Mouse (Mus musculus) liver, embryonic 16.5 days (tissue): ENCODE measurements around the gene Prrc2b. TPM values are rescaled to one million over a fixed set of nuclear protein-coding genes. Genes with fewer than 3 reads are reported as not detected.

ENCODE experiments used
- ATAC-seq: fragments of 200-750 bp; cut with Nextera tagmentation; 2 replicates; pipeline ENCODE4 v1.8.0; 2017; ENCODE audit warnings: low read depth, mild to moderate bottlenecking, moderate number of reproducible peaks, moderate library complexity
- H3K27ac ChIP-seq: fragments of 300-500 bp; sonication (generic); 2 replicates; pipeline ENCODE4 v1.5.1; 2014; ENCODE audit warnings: mild to moderate bottlenecking, low read length
- H3K27me3 ChIP-seq: fragments of 300-500 bp; sonication (generic); 2 replicates; pipeline ENCODE4 v1.6.1; 2014; ENCODE audit warnings: low read depth, low read length, mixed read lengths; ENCODE audit not compliant: control insufficient read depth, insufficient read depth
- H3K36me3 ChIP-seq: fragments of 300-500 bp; sonication (generic); 2 replicates; pipeline ENCODE4 v1.6.1; 2014; ENCODE audit warnings: mild to moderate bottlenecking; ENCODE audit not compliant: control insufficient read depth, insufficient read depth
- H3K4me1 ChIP-seq: fragments of 300-500 bp; sonication (generic); 2 replicates; pipeline ENCODE4 v1.6.1; 2014; ENCODE audit warnings: low read depth, low read length, mixed read lengths; ENCODE audit not compliant: control insufficient read depth
- H3K4me2 ChIP-seq: fragments of 300-500 bp; sonication (generic); 2 replicates; pipeline ENCODE4 v1.6.1; 2014; ENCODE audit warnings: low read depth, low read length, mixed read lengths
- H3K4me3 ChIP-seq: fragments of 300-500 bp; sonication (generic); 2 replicates; pipeline ENCODE4 v1.5.1; 2014; ENCODE audit warnings: low read depth, mild to moderate bottlenecking, low read length
- H3K9ac ChIP-seq: fragments of 300-500 bp; sonication (generic); 2 replicates; pipeline ENCODE4 v1.6.1; 2014; ENCODE audit warnings: low read depth, low read length
- H3K9me3 ChIP-seq: fragments of 300-500 bp; sonication (generic); replicated peaks from 2 replicates; pipeline ENCODE4 v1.6.1; 2016; ENCODE audit warnings: low read length; ENCODE audit not compliant: control insufficient read depth
- WGBS: fragments of 180-500 bp; shearing (Covaris S2); extraction: QIAGEN DNeasy Blood & Tissue Kit; methylation state at CpG from one replicate; pipeline ENCODE4 v1.1.7; 2014; ENCODE audit not compliant: insufficient replicate concordance; 5-methylcytosine and 5-hydroxymethylcytosine counted together
- polyA plus RNA-seq: library from polyadenylated mRNA; unstranded; fragments of >200 nt; fragmentation: Nextera tagmentation; extraction: Ambion mirVana; gene quantifications from 2 replicates; pipeline ENCODE4 v1.2.1, GENCODE M21; 2015

The Prrc2b gene
- polyA plus RNA-seq, 1 experiment from 2014 or later = 4.7 TPM

- H3K4me2 ChIP-seq = no peak overlapping the region
- H3K27me3 ChIP-seq = no peaks in the 10 kb centered on the region
- H3K36me3 ChIP-seq = no peaks in the 10 kb centered on the region
- H3K9me3 ChIP-seq = no peaks in the 10 kb centered on the region
- no peak overlapping the region for H3K9ac ChIP-seq
- H3K27ac ChIP-seq = no peak overlapping the region
- no peak overlapping the region for H3K4me3 ChIP-seq
- WGBS = 70% methylated on average over 3 of the region's 3 CpGs
- peaks cover 70% of the 10 kb centered on the region for H3K4me1 ChIP-seq
- ATAC-seq = no peak
Observed at GRCm38 (mm10) chr2:32163057-32163456, 12.2 kb downstream of the Prrc2b start.

DNA sequence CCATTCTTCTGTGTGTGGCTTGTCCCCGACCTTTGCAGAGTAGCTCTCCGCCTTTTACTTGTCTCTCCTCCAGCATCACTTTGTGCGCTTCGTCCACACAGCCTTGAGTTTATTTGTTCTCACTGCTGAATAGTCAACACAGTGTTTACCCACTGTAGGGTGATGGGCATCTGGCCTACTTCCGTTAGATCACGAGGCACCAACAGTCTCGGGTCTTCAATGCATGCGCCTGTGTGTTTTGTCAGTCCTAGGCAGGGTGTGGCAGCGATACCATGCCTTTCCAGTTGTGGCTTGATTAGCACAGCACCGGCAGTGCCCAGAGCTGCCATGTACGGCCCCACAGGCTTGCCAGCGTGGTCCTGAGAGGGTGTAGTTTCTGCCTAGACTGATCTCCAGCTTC is 13.6 kb downstream of the Prrc2b start:
- peak overlapping the region; percentile 8; the same call in 1 of the 2 replicates for H3K4me3 ChIP-seq
- H3K4me1 ChIP-seq = peaks cover 58% of the 10 kb centered on the region
- peak overlapping the region; percentile 16; the same call in 1 of the 2 replicates for H3K9ac ChIP-seq
- ATAC-seq = peak; percentile 67
- H3K9me3 ChIP-seq = no peaks in the 10 kb centered on the region
- H3K36me3 ChIP-seq = no peaks in the 10 kb centered on the region
- H3K4me2 ChIP-seq = peak overlapping the region; percentile 53
- H3K27me3 ChIP-seq = no peaks in the 10 kb centered on the region
- H3K27ac ChIP-seq = peak overlapping the region; percentile 83
- WGBS = 24% methylated on average over 12 of the region's 12 CpGs

GRCm38 (mm10) chr2:32165040-32165800 is 14.3 kb downstream of the Prrc2b start:
- Histone ChIP-seq H3K9ac (no peak overlapping the region), H3K27me3 (no peaks in the 10 kb centered on the region), H3K36me3 (no peaks in the 10 kb centered on the region), H3K27ac (peak overlapping the region; percentile 83), H3K4me3 (peak overlapping the region; percentile 8; the same call in 1 of the 2 replicates), H3K9me3 (no peaks in the 10 kb centered on the region), H3K4me2 (peak overlapping the region; percentile 53), H3K4me1 (peaks cover 57% of the 10 kb centered on the region)
- WGBS = 70% methylated on average over 11 of the region's 11 CpGs
- peak; percentile 76 for ATAC-seq

DNA sequence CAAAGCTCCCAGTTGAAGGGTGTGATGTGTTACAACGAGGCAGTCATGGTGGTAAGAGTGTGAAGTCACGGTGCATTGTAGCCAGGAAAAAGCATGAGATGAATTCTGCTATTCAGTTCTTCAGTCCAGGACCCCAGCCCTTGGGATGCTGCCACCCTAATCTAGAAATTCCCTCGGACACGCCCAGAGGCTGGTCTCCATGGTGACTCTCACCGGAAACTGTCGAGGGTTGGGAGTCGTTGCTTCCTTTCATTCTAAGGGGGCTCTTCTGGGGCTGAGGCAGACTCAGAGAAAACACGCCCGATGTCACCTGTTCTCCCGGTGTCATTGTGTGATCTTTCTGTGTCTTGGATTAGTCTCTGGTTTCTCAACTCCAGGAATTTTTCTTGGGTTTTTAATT is 15.7 kb downstream of the Prrc2b start:
- no peak for ATAC-seq

DNA sequence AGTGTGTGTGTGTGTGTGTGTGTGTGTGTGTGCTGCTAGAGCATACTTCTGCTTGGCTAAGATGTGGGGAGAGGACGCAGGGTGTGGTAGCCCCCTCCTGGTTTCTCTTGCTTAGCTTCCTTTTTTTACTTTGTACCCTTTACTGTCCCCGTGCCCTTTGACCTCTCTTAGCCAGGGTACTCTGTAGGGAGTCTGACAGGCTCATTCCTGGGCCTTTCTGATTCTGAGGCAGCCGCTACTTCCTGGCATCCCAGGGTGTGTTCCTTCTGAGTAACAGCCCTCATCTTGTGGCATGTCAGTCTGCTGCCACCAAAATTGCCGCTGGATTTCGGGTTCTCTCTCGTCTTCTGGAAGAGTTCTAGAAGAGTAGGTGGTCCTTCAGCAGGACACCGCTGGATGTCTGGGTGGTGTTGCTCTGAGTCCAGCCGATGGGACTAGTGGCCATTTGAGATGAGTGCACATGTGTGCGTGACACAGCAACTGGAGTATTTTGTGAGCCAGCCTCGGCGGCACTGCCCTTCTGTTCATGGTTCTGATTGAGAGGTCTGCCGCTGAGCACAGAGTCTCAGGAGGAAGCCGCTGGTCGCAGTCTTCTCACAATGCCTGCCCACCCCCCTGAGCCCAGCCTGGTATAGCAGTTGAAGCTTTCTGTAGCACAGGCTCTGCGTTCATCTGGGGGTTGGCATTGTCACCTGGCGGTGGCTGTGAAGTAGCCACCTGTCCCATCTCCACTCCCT is 16.3 kb downstream of the Prrc2b start:
- WGBS = 14% methylated on average over 16 of the region's 16 CpGs
- Histone ChIP-seq H3K9ac (peak overlapping the region; percentile 36), H3K27ac (peak overlapping the region; percentile 82), H3K9me3 (no peaks in the 10 kb centered on the region), H3K4me3 (no peak overlapping the region), H3K4me1 (peaks cover 50% of the 10 kb centered on the region), H3K27me3 (no peaks in the 10 kb centered on the region), H3K36me3 (no peaks in the 10 kb centered on the region), H3K4me2 (peak overlapping the region; percentile 47)
- ATAC-seq = no peak

More for the DNA sequence above, 15.7 kb downstream of the Prrc2b start:
- Histone ChIP-seq H3K9me3 (no peaks in the 10 kb centered on the region), H3K27ac (peak overlapping the region; percentile 82), H3K9ac (no peak overlapping the region), H3K36me3 (no peaks in the 10 kb centered on the region), H3K4me1 (peaks cover 54% of the 10 kb centered on the region), H3K4me2 (peak overlapping the region; percentile 47), H3K4me3 (no peak overlapping the region), H3K27me3 (no peaks in the 10 kb centered on the region)
- WGBS = 6% methylated on average over 10 of the region's 10 CpGs

DNA sequence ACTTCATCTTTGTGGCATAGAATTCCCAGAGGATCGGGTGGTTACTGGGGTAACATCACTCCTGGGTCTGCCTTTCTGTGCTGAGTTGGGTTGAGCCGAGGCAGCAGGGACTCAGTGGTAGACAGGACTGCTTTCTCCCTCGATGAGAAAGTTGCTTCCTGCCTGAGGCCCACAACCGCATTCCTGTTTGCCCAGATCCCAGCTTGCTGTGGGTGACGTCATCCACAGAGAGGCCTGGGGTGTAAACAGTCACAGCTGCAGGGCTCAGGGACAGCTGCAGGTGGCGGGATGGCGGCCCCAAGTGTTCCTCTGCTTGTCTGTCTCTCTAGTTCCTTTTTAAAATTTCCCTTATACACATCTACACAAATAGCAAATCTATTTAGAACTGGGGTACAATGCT is 16.9 kb downstream of the Prrc2b start:
- Histone ChIP-seq H3K4me3 (no peak overlapping the region), H3K4me1 (peaks cover 45% of the 10 kb centered on the region), H3K27me3 (no peaks in the 10 kb centered on the region), H3K9me3 (no peaks in the 10 kb centered on the region), H3K4me2 (peak overlapping the region; percentile 47), H3K9ac (peak overlapping the region; percentile 36; the same call in 1 of the 2 replicates), H3K27ac (peak overlapping the region; percentile 82), H3K36me3 (no peaks in the 10 kb centered on the region)
- 3% methylated on average over 7 of the region's 7 CpGs for WGBS
- ATAC-seq = peak; percentile 66

GRCm38 (mm10) chr2:32169292-32169691 is 18.4 kb downstream of the Prrc2b start:
- Histone ChIP-seq H3K27me3 (no peaks in the 10 kb centered on the region), H3K36me3 (no peaks in the 10 kb centered on the region), H3K4me1 (peaks cover 36% of the 10 kb centered on the region), H3K27ac (no peak overlapping the region), H3K9ac (no peak overlapping the region), H3K4me3 (no peak overlapping the region), H3K9me3 (no peaks in the 10 kb centered on the region), H3K4me2 (no peak overlapping the region)
- ATAC-seq = no peak
- WGBS = 72% methylated on average over 5 of the region's 5 CpGs

- H3K9ac ChIP-seq = no peak overlapping the region
- H3K27me3 ChIP-seq = no peaks in the 10 kb centered on the region
- no peaks in the 10 kb centered on the region for H3K9me3 ChIP-seq
- peaks cover 36% of the 10 kb centered on the region for H3K4me1 ChIP-seq
- ATAC-seq = no peak
- no peak overlapping the region for H3K27ac ChIP-seq
- no peaks in the 10 kb centered on the region for H3K36me3 ChIP-seq
- no peak overlapping the region for H3K4me2 ChIP-seq
- H3K4me3 ChIP-seq = no peak overlapping the region
- WGBS = 80% methylated on average over 8 of the region's 8 CpGs
Observed at GRCm38 (mm10) chr2:32170010-32170409, 19.1 kb downstream of the Prrc2b start.
